Mouse (Mus musculus) layer of hippocampus, adult 2 months (tissue): ENCODE data around the gene Cfap77. TPM values are rescaled to one million over a fixed set of nuclear protein-coding genes. Genes with fewer than 3 reads are reported as not detected.

Experiments used
- DNase-seq, 2 experiments: peaks; one replicate each; pipeline ENCODE4 v3.0.0; 2022; ENCODE audit warnings: low spot score in 2 of 2
- H3K27ac ChIP-seq: fragments of 200-600 bp; 2 replicates; pipeline ENCODE4 v1.8.1; 2022
- H3K4me3 ChIP-seq: fragments of 200-600 bp; 2 replicates; pipeline ENCODE4 v1.8.1; 2022; ENCODE audit warnings: mild to moderate bottlenecking
- CTCF ChIP-seq: fragments of 200-600 bp; conservative IDR thresholded peaks from 2 replicates; pipeline ENCODE4 v1.8.1; 2022; ENCODE audit warnings: antibody characterized with exemption, mild to moderate bottlenecking, moderate library complexity
- total RNA-seq, 2 experiments: library from RNA; stranded (reverse); gene quantifications; 2 replicates each; pipeline ENCODE4 v1.2.3; 2021

Gene Cfap77
- total RNA-seq, 2 experiments from 2014 or later: 0.32 to 0.64 TPM

GRCm38 (mm10) chr2:28923912-28924311, 131.0 kb downstream of the Cfap77 start:
- DNase-seq: peak; percentile 61 to 81
- Histone ChIP-seq H3K27ac (no peak overlapping the region), H3K4me3 (no peak overlapping the region)
- peak; percentile 91 for TF ChIP-seq CTCF

- Histone ChIP-seq H3K4me3 (no peak overlapping the region), H3K27ac (no peak overlapping the region)
- no peak for TF ChIP-seq CTCF
- no peak for DNase-seq
These were observed 135.9 kb downstream of the Cfap77 start for GRCm38 (mm10) chr2:28919001-28919400.

- Histone ChIP-seq H3K27ac (no peak overlapping the region), H3K4me3 (no peak overlapping the region)
- no peak for DNase-seq
These were observed 137.1 kb downstream of the Cfap77 start for GRCm38 (mm10) chr2:28917518-28918361.

GRCm38 (mm10) chr2:28917156-28917517, 137.7 kb downstream of the Cfap77 start:
- no peak for TF ChIP-seq CTCF
- DNase-seq: no peak
- Histone ChIP-seq H3K4me3 (no peak overlapping the region), H3K27ac (no peak overlapping the region)

More at GRCm38 (mm10) chr2:28917518-28918361, 137.1 kb downstream of the Cfap77 start:
- TF ChIP-seq CTCF: no peak

- no peak for TF ChIP-seq CTCF
- H3K27ac ChIP-seq: no peak within 1 kb of the TSS
- DNase-seq: no peak
- H3K4me3 ChIP-seq: no peak within 1 kb of the TSS
These were observed 138.4 kb downstream of the Cfap77 start, which contains the start of gene Barhl1 for GRCm38 (mm10) chr2:28916513-28916865. Gene Barhl1 (minus strand): TSS chr2:28916668.

- no peak overlapping the region for H3K27ac ChIP-seq
- H3K4me3 ChIP-seq: no peak overlapping the region
- no peak for DNase-seq
- no peak for TF ChIP-seq CTCF
These were observed 138.9 kb downstream of the Cfap77 start for GRCm38 (mm10) chr2:28915768-28916512.

- no peak for DNase-seq
- TF ChIP-seq CTCF: no peak
- Histone ChIP-seq H3K27ac (no peak overlapping the region), H3K4me3 (no peak overlapping the region)
These were observed 139.6 kb downstream of the Cfap77 start for GRCm38 (mm10) chr2:28915104-28915738.

- TF ChIP-seq CTCF: no peak
- H3K4me3 ChIP-seq: no peak overlapping the region
- DNase-seq: no peak
- H3K27ac ChIP-seq: no peak overlapping the region
These were observed 140.7 kb downstream of the Cfap77 start for GRCm38 (mm10) chr2:28914121-28914520.

- Histone ChIP-seq H3K4me3 (no peak overlapping the region), H3K27ac (no peak overlapping the region)
- DNase-seq: no peak
- no peak for TF ChIP-seq CTCF
These were observed 141.9 kb downstream of the Cfap77 start for GRCm38 (mm10) chr2:28912961-28913360.

GRCm38 (mm10) chr2:28912039-28912700, 142.7 kb downstream of the Cfap77 start:
- H3K4me3 ChIP-seq: no peak overlapping the region
- TF ChIP-seq CTCF: no peak

GRCm38 (mm10) chr2:28911331-28912038, 143.4 kb downstream of the Cfap77 start:
- Histone ChIP-seq H3K4me3 (no peak overlapping the region), H3K27ac (no peak overlapping the region)
- DNase-seq: no peak
- TF ChIP-seq CTCF: no peak

More at GRCm38 (mm10) chr2:28912039-28912700, 142.7 kb downstream of the Cfap77 start:
- H3K27ac ChIP-seq: no peak overlapping the region
- no peak for DNase-seq

GRCm38 (mm10) chr2:28910877-28911276, 144.0 kb downstream of the Cfap77 start:
- H3K27ac ChIP-seq: no peak overlapping the region
- no peak for DNase-seq
- no peak overlapping the region for H3K4me3 ChIP-seq
- TF ChIP-seq CTCF: no peak
